Mouse (Mus musculus) CD4-positive helper T cell, adult 2 months (primary cell): ENCODE measurements at regions not wholly inside any gene's neighbourhood (a gene's known extent, or its start where the extent isn't known, plus 50 kb on each side); places are given as distances from the start of the nearest gene placed in this dataset.

ENCODE experiments used
- DNase-seq: peaks from one replicate; pipeline ENCODE4 v3.0.0-alpha.2; 2012; ENCODE audit warnings: low read depth, missing footprints, low spot score

- no peak for DNase-seq
These were observed 198.8 kb upstream of the Bmper start for GRCm38 (mm10) chr9:23024061-23024460.

GRCm38 (mm10) chr9:23025247-23025646 lies 197.6 kb upstream of the Bmper start:
- DNase-seq = no peak

- DNase-seq = no peak
These were observed 195.2 kb upstream of the Bmper start for GRCm38 (mm10) chr9:23027377-23028313.

GRCm38 (mm10) chr9:23029421-23029820 lies 193.5 kb upstream of the Bmper start:
- DNase-seq = no peak

- DNase-seq = no peak
These were observed 192.7 kb upstream of the Bmper start for GRCm38 (mm10) chr9:23030138-23030537.

GRCm38 (mm10) chr9:23030546-23030945 lies 192.3 kb upstream of the Bmper start:
- DNase-seq = no peak

- DNase-seq = no peak
These were observed 191.0 kb upstream of the Bmper start for GRCm38 (mm10) chr9:23031916-23032315.

- DNase-seq = no peak
These were observed 187.6 kb upstream of the Bmper start for GRCm38 (mm10) chr9:23035306-23035705.

GRCm38 (mm10) chr9:23035901-23036610 lies 186.8 kb upstream of the Bmper start:
- DNase-seq = no peak

GRCm38 (mm10) chr9:23037513-23037914 lies 185.4 kb upstream of the Bmper start:
- DNase-seq = no peak

GRCm38 (mm10) chr9:23039588-23039987 lies 183.3 kb upstream of the Bmper start:
- no peak for DNase-seq

GRCm38 (mm10) chr9:23041025-23041424 lies 181.9 kb upstream of the Bmper start:
- no peak for DNase-seq

GRCm38 (mm10) chr9:23041537-23042472 lies 181.1 kb upstream of the Bmper start:
- DNase-seq = no peak

- DNase-seq = no peak
These were observed 179.9 kb upstream of the Bmper start for GRCm38 (mm10) chr9:23043006-23043405.

GRCm38 (mm10) chr9:23045486-23045885 lies 177.4 kb upstream of the Bmper start:
- DNase-seq = no peak

GRCm38 (mm10) chr9:23050751-23051150 lies 172.1 kb upstream of the Bmper start:
- DNase-seq = no peak

- DNase-seq = no peak
These were observed 163.3 kb upstream of the Bmper start for GRCm38 (mm10) chr9:23059526-23059925.

- DNase-seq = no peak
These were observed 162.3 kb upstream of the Bmper start for GRCm38 (mm10) chr9:23060526-23060925.

GRCm38 (mm10) chr9:23061179-23061929 lies 161.5 kb upstream of the Bmper start:
- DNase-seq = no peak

- no peak for DNase-seq
These were observed 160.7 kb upstream of the Bmper start for GRCm38 (mm10) chr9:23062057-23062655.
